Comparison of ENCODE assay signal across 8 mouse cellular contexts in genomic region chr14:20576179-20576578, GRCm38 (mm10). TPM values are rescaled to one million over a fixed set of nuclear protein-coding genes. Genes with fewer than 3 reads are reported as not detected.
DNase-seq lines count a peak whose midpoint lies in the region; ATAC-seq lines count a peak whose summit lies in the region.

No protein-coding gene starts in this region.

- no peak overlapping the region for H3K27ac ChIP-seq in midbrain, embryonic 11.5 days (ENCODE audit: low read depth, low read length)

- H3K4me2 ChIP-seq in midbrain, embryonic 11.5 days = no peak overlapping the region

- DNase-seq in cerebellum, adult 11 months = peak; percentile 60
- DNase-seq in c-Kit-positive CD71-negative TER-119-negative erythroid progenitor cells, embryonic 14.5 days (ENCODE audit: low read depth) = peak; percentile 65
- peak; percentile 58 for DNase-seq in forelimb bud, embryonic 11.5 days (ENCODE audit: low read depth, low spot score)
- peak; percentile 77 to 79 for DNase-seq in heart, postnatal 36 days
- DNase-seq in layer of hippocampus, postnatal 36 days = peak; percentile 60 to 78
- peak; percentile 93 for DNase-seq in midbrain, embryonic 11.5 days (ENCODE audit: low spot score, missing footprints)
- DNase-seq in spleen, adult 12 weeks (ENCODE audit: low spot score) = peak; percentile 49

- no peak overlapping the region for H3K9ac ChIP-seq in midbrain, embryonic 11.5 days (ENCODE audit: low read length)

- no peaks in the 10 kb centered on the region for H3K27me3 ChIP-seq in midbrain, embryonic 11.5 days (ENCODE audit: control insufficient read depth, insufficient read depth, low read length)

- 57% methylated on average over 7 of the region's 7 CpGs for WGBS in midbrain, embryonic 11.5 days

- no peaks in the 10 kb centered on the region for H3K4me1 ChIP-seq in midbrain, embryonic 11.5 days (ENCODE audit: control insufficient read depth, insufficient read depth, low read length)

- ATAC-seq in cerebellum, adult (ENCODE audit: insufficient number of reproducible peaks, low FRiP score, low TSS enrichment) = no peak
- no peak for ATAC-seq in midbrain, embryonic 11.5 days (ENCODE audit: low FRiP score)

- intact Hi-C loops in heart, postnatal 36 days (cut with DNase I) = loop anchor here (1.0 kb wide), 1 partner anchor 82 kb away; no protein-coding TSS in a partner anchor

- H3K4me3 ChIP-seq in midbrain, embryonic 11.5 days (ENCODE audit: low read depth, low read length) = no peak overlapping the region

- H3K9me3 ChIP-seq in midbrain, embryonic 11.5 days (ENCODE audit: control insufficient read depth, low read length) = no peaks in the 10 kb centered on the region

- 0 out of 2 replicates have a peak, but pooled peaks cover 2% of the 10 kb centered on the region for H3K36me3 ChIP-seq in midbrain, embryonic 11.5 days (ENCODE audit: control insufficient read depth, insufficient read depth, low read length)

RNA-seq across cellular contexts. Expression of gene Ppp3cb, which starts 29.8 kb away (rescaled TPM):
- total RNA-seq in heart, postnatal 36 days (2021) = 10 to 100 TPM; 64.4 to 65.0 TPM
- total RNA-seq in layer of hippocampus, postnatal 36 days (2021) = 100 to 1,000 TPM; 306 to 322 TPM
- 58.4 and 66.2 TPM in 2 replicates for polyA plus RNA-seq in midbrain, embryonic 11.5 days (2014; fragmentation: Nextera tagmentation; extraction: Ambion mirVana)

Comparison
In these comparisons a context has a peak if more than half of its experiments do, and no peak if none do; other contexts are left out.
1. RNA of gene Ppp3cb, which starts 29.8 kb away (total RNA-seq): 306 to 322 TPM in layer of hippocampus, postnatal 36 days; 64.4 to 65.0 TPM in heart, postnatal 36 days; every median in the first group is over 4 times any median in the second.
2. Peak in every context shown above with its lines, with median percentiles within 50 percentile points of each other: DNase-seq.